Mouse (Mus musculus) kidney, adult 2 months (tissue): ENCODE measurements around the gene Arhgef28.

Experiments
- CTCF ChIP-seq: fragments of 200-500 bp; conservative IDR thresholded peaks from 2 replicates; pipeline ENCODE4 v1.5.1; 2011; ENCODE audit warnings: low read depth, mild to moderate bottlenecking, control low read depth, low read length, moderate library complexity, mixed read lengths; ENCODE audit not compliant: insufficient read depth, insufficient read length
- POLR2A ChIP-seq: fragments of 200-500 bp; IDR thresholded peaks from one replicate; pipeline ENCODE4 v1.6.1; 2011; ENCODE audit warnings: low read depth, low read length, control low read depth

DNA sequence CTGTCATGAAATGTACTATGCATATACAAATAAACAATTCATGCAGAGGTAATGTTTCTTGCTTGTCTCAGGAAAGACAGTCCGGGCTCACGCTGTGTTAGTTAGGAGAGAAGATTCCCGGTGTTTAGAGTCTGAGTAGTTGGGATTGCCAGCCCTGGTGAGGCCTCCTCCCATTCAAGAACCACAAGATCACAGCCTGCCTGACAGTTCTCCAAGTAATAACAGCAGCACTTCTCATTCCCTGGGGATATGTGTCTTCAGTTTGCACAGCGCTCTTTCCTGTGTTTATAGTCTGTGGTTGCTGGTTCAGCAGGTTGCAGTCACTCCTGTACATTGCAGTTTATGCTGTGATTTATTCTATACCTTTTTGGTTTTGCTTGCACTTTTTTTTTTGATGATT, 329.8 kb downstream of the Arhgef28 start:
- no peak for TF ChIP-seq POLR2A
- TF ChIP-seq CTCF: no peak
